Mouse (Mus musculus): ENCODE results near the gene Dek. TPM values are rescaled to one million over a fixed set of nuclear protein-coding genes. Genes with fewer than 3 reads are reported as not detected.

Gene Dek
- polyA plus RNA-seq, 2 experiments: 126 to 232 TPM

- 0 out of 2 replicates have a peak, but pooled peaks cover 6% of the 10 kb centered on the region for H3K27me3 ChIP-seq (ENCODE audit: control insufficient read depth, insufficient read depth, low read length)
- no peak for TF ChIP-seq POLR2A (IDR thresholded peaks at IDR 0.05; ENCODE audit: borderline replicate concordance, extremely low read depth, insufficient read depth, insufficient read length)
- no peak overlapping the region for H3K27ac ChIP-seq (replicated peaks; ENCODE audit: low read depth, low read length)
- no peaks in the 10 kb centered on the region for H3K9me3 ChIP-seq (ENCODE audit: control insufficient read depth, low read length)
- peaks cover 3% of the 10 kb centered on the region; the same call in 1 of the 2 replicates for H3K4me1 ChIP-seq (ENCODE audit: control insufficient read depth, insufficient read depth, low read length)
- no peaks in the 10 kb centered on the region for H3K36me3 ChIP-seq (ENCODE audit: control insufficient read depth, insufficient read depth, low read length)
- H3K4me2 ChIP-seq (replicated peaks; ENCODE audit: low read depth, low read length, severe bottlenecking): no peak overlapping the region
- 43% methylated on average over 3 of the region's 3 CpGs for WGBS
- H3K9ac ChIP-seq (ENCODE audit: low read depth, low read length, severe bottlenecking): no peak overlapping the region
- ATAC-seq (ENCODE audit: low FRiP score, low read depth) (no peak), DNase-seq (ENCODE audit: low spot score) (no peak)
- H3K4me3 ChIP-seq (replicated peaks; ENCODE audit: low read length): no peak overlapping the region
These were observed 18.4 kb upstream of the Dek start for GRCm38 (mm10) chr13:47124449-47124848.

GRCm38 (mm10) chr13:47122537-47123430 is 16.8 kb upstream of the Dek start, which contains the start of gene Rnf144b:
Gene Rnf144b (plus strand): TSS chr13:47122656.
- peak; percentile 38 for DNase-seq (ENCODE audit: low spot score)
- 1% methylated on average over 52 of the region's 55 CpGs for WGBS
- ATAC-seq (ENCODE audit: low FRiP score, low read depth): peak; percentile 34; the same call in 1 of the 2 replicates
- Histone ChIP-seq H3K9me3 (ENCODE audit: control insufficient read depth, low read length) (no peaks in the 10 kb centered on the region), H3K4me2 (replicated peaks; ENCODE audit: low read depth, low read length, severe bottlenecking) (peak within 1 kb of the TSS; percentile 96), H3K4me1 (ENCODE audit: control insufficient read depth, insufficient read depth, low read length) (peaks cover 3% of the 10 kb centered on the region; the same call in 1 of the 2 replicates), H3K27ac (replicated peaks; ENCODE audit: low read depth, low read length) (no peak within 1 kb of the TSS), H3K4me3 (replicated peaks; ENCODE audit: low read length) (peak within 1 kb of the TSS; percentile 59), H3K9ac (ENCODE audit: low read depth, low read length, severe bottlenecking) (peak within 1 kb of the TSS; percentile 61), H3K36me3 (ENCODE audit: control insufficient read depth, insufficient read depth, low read length) (no peaks in the 10 kb centered on the region), H3K27me3 (ENCODE audit: control insufficient read depth, insufficient read depth, low read length) (0 out of 2 replicates have a peak, but pooled peaks cover 6% of the 10 kb centered on the region)
- TF ChIP-seq POLR2A (IDR thresholded peaks at IDR 0.05; ENCODE audit: borderline replicate concordance, extremely low read depth, insufficient read depth, insufficient read length): no peak

- DNase-seq (ENCODE audit: low spot score) (no peak), ATAC-seq (ENCODE audit: low FRiP score, low read depth) (no peak)
- H3K4me2 ChIP-seq (replicated peaks; ENCODE audit: low read depth, low read length, severe bottlenecking): no peak overlapping the region
- H3K9ac ChIP-seq (ENCODE audit: low read depth, low read length, severe bottlenecking): no peak overlapping the region
- no peak for TF ChIP-seq POLR2A (IDR thresholded peaks at IDR 0.05; ENCODE audit: borderline replicate concordance, extremely low read depth, insufficient read depth, insufficient read length)
- H3K36me3 ChIP-seq (ENCODE audit: control insufficient read depth, insufficient read depth, low read length): no peaks in the 10 kb centered on the region
- H3K27me3 ChIP-seq (ENCODE audit: control insufficient read depth, insufficient read depth, low read length): 0 out of 2 replicates have a peak, but pooled peaks cover 6% of the 10 kb centered on the region
- peaks cover 3% of the 10 kb centered on the region; the same call in 1 of the 2 replicates for H3K4me1 ChIP-seq (ENCODE audit: control insufficient read depth, insufficient read depth, low read length)
- no peak overlapping the region for H3K27ac ChIP-seq (replicated peaks; ENCODE audit: low read depth, low read length)
- no peak overlapping the region; the same call in 1 of the 2 replicates for H3K4me3 ChIP-seq (replicated peaks; ENCODE audit: low read length)
- 41% methylated on average over 12 of the region's 12 CpGs for WGBS
- H3K9me3 ChIP-seq (ENCODE audit: control insufficient read depth, low read length): no peaks in the 10 kb centered on the region
These were observed 15.4 kb upstream of the Dek start for GRCm38 (mm10) chr13:47121333-47121889.

- H3K36me3 ChIP-seq (ENCODE audit: control insufficient read depth, insufficient read depth, low read length): no peaks in the 10 kb centered on the region
- no peak for ATAC-seq (ENCODE audit: low FRiP score, low read depth)
- H3K4me1 ChIP-seq (ENCODE audit: control insufficient read depth, insufficient read depth, low read length): no peaks in the 10 kb centered on the region
- no peak for DNase-seq (ENCODE audit: low spot score)
- no peak overlapping the region for H3K4me3 ChIP-seq (replicated peaks; ENCODE audit: low read length)
- H3K4me2 ChIP-seq (replicated peaks; ENCODE audit: low read depth, low read length, severe bottlenecking): no peak overlapping the region
- no peak overlapping the region for H3K9ac ChIP-seq (ENCODE audit: low read depth, low read length, severe bottlenecking)
- no peak overlapping the region for H3K27ac ChIP-seq (replicated peaks; ENCODE audit: low read depth, low read length)
- H3K9me3 ChIP-seq (ENCODE audit: control insufficient read depth, low read length): no peaks in the 10 kb centered on the region
- H3K27me3 ChIP-seq (ENCODE audit: control insufficient read depth, insufficient read depth, low read length): no peaks in the 10 kb centered on the region
- no peak for TF ChIP-seq POLR2A (IDR thresholded peaks at IDR 0.05; ENCODE audit: borderline replicate concordance, extremely low read depth, insufficient read depth, insufficient read length)
- 83% methylated on average over 3 of the region's 3 CpGs for WGBS
These were observed 10.0 kb upstream of the Dek start for GRCm38 (mm10) chr13:47116000-47116399.

- no peak overlapping the region for H3K27ac ChIP-seq (replicated peaks; ENCODE audit: low read depth, low read length)
- H3K9ac ChIP-seq (ENCODE audit: low read depth, low read length, severe bottlenecking): no peak overlapping the region
- DNase-seq (ENCODE audit: low spot score) (no peak), ATAC-seq (ENCODE audit: low FRiP score, low read depth) (no peak)
- no peak for TF ChIP-seq POLR2A (IDR thresholded peaks at IDR 0.05; ENCODE audit: borderline replicate concordance, extremely low read depth, insufficient read depth, insufficient read length)
- no peak overlapping the region for H3K4me3 ChIP-seq (replicated peaks; ENCODE audit: low read length)
- no peaks in the 10 kb centered on the region for H3K36me3 ChIP-seq (ENCODE audit: control insufficient read depth, insufficient read depth, low read length)
- H3K4me2 ChIP-seq (replicated peaks; ENCODE audit: low read depth, low read length, severe bottlenecking): no peak overlapping the region
- no peaks in the 10 kb centered on the region for H3K27me3 ChIP-seq (ENCODE audit: control insufficient read depth, insufficient read depth, low read length)
- H3K4me1 ChIP-seq (ENCODE audit: control insufficient read depth, insufficient read depth, low read length): no peaks in the 10 kb centered on the region
- no peaks in the 10 kb centered on the region for H3K9me3 ChIP-seq (ENCODE audit: control insufficient read depth, low read length)
- 73% methylated on average over 3 of the region's 3 CpGs for WGBS
These were observed 6.9 kb upstream of the Dek start for GRCm38 (mm10) chr13:47112924-47113323.
